Mouse (Mus musculus) bone marrow, adult 2 months (tissue): ENCODE results near the gene Rex1bd.

Source experiments
- CTCF ChIP-seq: fragments of 200-500 bp; IDR thresholded peaks from 2 replicates; pipeline ENCODE4 v1.5.1; 2011; ENCODE audit warnings: low read length, control low read depth; ENCODE audit not compliant: control insufficient read depth, insufficient read depth
- POLR2A ChIP-seq: fragments of 200-500 bp; IDR thresholded peaks from 2 replicates; pipeline ENCODE4 v1.6.1; 2011; ENCODE audit warnings: low read depth, mild to moderate bottlenecking, control low read depth, low read length, borderline replicate concordance; ENCODE audit not compliant: control insufficient read depth

DNA sequence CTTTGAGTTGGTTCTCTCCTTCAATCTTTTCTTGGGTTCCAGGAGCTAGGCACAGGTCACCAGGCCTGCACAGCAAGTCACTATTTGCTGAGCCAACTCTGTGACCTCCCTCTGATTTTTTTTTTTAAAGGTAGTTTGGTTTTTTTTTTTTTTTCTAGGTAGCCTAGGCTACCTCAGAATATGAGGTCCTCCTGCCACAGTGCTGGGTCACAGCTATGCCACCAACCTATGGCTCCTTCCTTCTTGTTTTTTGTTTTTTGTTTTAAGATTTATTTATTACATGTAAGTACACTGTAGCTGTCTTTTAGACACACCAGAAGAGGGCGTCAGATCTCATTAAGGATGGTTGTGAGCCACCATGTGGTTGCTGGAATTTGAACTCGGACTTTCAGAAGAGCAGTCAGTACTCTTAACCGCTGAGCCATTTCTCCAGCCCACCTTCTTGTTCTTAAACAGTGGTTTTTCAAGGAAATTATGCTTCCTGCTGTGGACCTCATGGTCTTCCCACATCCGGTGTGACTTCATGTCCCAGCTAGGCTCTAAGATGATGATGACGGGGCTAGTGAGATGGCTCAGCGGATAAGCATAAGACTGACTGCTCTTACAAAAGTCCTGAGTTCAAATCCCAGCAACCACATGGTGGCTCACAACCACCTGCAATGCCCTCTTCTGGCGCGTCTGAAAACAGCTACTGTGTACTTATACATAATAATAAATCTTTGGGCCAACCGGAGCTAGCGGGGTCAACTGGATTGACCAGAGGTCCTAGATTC lies 43.0 kb upstream of the Rex1bd start:
- TF ChIP-seq CTCF (peak; percentile 14; the same call in 1 of the 2 replicates), POLR2A (no peak)
